Mouse (Mus musculus): ENCODE data around the gene Mgst2.

DNA sequence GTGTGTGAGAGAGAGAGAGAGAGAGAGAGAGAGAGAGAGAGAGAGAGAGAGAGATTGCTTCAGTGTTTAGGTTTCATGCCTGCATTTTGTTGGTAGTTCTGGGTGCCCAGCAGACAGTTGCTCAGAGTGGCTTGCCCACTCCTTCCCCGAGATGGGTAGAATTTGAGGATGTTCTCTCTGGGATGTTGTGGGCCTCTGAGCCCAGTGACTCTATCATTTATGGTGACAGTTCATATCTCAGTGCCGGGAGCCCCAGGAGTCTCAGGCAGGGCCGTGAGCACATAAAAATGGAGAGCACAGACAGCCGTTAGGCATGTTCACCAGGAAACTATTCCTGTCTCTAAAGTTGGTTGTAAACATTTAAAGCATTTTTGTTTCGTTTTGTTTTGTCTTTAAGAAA, 1.2 kb downstream of the Mgst2 start:
- TF ChIP-seq CTCF (IDR thresholded peaks at IDR 0.05; ENCODE audit: low read depth) (no peak), EP300 (IDR thresholded peaks at IDR 0.05; ENCODE audit: low read depth) (no peak)

Measured in heart, postnatal 0 days (tissue).